Mouse (Mus musculus) NIH3T3 (cell line): ENCODE results near the gene Tas2r139.
"Not testable (repeated sequence)": the region's sequence is repeated elsewhere in the genome, so short reads cannot be mapped to it uniquely, and the experiment has no call there.

Source experiments
- DNase-seq: peaks from one replicate; pipeline ENCODE4 v3.0.0-alpha.2; 2012; ENCODE audit warnings: low read depth

Gene Tas2r139

DNA sequence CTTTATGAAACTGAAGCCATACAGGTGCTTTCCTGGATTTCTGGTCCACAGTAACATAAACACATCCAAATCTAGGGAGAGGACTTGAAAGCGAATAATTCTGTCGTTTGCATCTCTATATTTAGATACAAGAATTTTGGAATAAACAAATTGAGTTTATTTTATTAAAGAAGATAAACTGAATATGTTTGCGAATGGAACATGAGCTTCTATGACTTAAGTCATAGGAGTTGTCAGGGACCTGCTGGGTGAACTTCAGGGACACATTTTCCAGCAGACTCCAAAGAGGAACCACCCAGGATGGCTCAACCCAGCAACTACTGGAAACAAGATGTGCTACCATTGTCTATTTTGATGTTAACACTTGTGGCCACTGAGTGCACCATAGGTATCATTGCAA, at the start of gene Tas2r139:
TSS of gene Tas2r139 (plus strand) at position 301 of the 400 bp plus-strand sequence.
- no peak for DNase-seq

DNA sequence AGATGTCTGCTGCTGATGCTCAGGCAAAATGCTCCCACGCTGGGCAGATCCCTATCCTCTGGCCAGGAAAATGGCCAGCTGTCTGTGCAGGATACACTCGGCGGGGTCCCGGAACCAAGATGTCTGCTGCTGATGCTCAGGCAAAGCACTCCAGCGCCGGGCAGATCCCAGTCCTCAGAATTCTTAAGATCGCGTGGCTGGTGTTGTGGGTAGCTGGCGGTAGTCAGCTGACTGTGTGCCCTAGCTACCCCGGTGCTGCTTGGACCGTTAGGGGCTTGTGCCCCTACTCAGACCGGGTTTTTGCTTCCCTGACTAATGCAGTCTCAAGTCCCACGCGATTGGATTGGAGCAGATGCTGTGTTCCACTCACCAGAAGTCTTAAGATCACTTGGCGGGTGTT, 10.4 kb downstream of the Tas2r139 start:
- DNase-seq, result not testable (repeated sequence)

DNA sequence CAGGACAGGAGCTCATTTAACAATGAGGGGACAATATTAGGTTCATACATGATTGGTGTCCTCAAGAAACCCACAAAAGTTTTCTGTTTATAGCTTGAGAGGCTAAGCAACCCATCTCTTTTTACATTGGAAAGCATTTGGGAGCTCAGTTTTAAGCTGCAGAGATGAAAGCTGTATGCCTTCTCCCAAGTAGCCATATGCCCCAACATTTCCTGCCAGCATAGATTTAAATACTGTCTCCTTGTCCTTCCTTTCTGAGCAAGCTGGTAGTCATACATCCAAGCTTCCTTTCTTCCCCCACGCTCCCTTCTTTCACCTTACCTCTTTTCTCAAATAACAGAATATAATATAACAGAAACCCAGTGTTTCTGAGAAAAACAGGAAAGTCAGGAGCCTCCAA, 41.7 kb downstream of the Tas2r139 start:
- DNase-seq, result no peak

DNA sequence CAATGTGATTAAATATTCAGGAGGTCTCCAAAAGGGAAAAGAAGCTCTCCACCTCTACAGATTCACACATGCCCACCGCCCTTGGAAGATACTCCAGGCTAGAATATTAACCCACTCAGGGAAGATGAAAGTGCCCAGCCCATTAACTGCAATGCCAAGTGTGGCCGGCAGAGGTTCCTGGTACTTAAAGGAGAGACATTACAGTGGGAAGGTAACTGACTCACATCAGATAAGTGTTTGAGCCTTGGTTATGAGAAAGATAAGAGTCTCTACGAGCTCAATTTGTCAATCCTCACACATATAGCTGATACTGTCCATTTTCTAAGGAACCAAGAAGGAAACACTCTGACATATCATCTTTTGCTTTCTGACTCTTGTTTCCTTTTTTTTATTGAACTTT, 45.5 kb downstream of the Tas2r139 start:
- DNase-seq, result peak; percentile 24
